Mouse (Mus musculus) c-Kit-positive CD71-negative TER-119-negative erythroid progenitor cells, embryonic 14.5 days (primary cell): ENCODE results near the gene Tedc1.

Source experiments
- DNase-seq: peaks from one replicate; pipeline ENCODE4 v3.0.0-alpha.2; 2013; ENCODE audit warnings: low read depth

Tedc1 gene

DNA sequence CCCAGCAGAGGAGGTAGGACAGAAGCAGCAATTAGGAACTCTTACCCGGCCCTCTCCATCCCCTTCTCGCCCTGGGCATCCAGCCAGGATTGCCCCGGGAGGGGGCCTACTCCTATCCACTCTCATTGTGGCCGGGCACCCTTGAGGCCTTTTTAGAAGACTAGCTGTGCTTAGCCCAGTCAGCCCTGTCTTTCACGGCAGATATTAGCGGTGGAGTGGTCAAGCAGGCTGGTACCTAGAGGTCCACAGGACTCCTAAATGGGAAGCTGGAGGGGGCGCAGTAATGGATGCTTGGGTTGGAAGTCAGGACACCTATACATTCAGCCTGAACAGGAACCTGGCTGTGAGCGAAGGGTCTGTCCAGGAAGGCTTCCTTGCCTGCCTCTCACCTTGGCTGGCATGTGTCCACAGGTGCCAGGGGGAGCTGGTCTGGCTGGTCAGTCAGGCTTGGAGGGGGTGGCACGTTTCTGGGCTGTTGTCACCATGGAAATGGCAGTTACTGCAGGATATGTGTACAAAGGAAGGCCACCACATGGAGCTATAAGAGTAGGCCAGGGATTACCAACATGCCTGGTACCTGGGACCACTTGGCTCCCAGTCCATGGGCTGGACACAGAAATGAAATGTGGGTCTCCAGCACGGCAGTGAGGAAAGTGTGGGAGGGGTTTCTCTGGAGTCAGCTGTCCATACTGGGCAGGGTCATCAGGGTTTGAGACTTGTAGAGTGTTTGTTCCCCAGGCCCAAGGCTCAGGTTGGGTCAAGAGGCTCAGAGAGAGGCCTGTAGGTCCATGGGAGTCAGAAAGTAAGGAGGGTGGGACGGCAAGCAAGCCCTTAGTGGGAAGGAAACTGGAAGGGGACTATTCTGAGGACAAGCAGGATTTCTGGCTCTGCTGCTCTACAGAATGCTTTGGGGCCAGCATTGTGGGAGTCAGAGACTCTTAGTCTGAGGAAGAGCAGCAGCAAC is 17.0 kb upstream of the Tedc1 start:
- no peak for DNase-seq

DNA sequence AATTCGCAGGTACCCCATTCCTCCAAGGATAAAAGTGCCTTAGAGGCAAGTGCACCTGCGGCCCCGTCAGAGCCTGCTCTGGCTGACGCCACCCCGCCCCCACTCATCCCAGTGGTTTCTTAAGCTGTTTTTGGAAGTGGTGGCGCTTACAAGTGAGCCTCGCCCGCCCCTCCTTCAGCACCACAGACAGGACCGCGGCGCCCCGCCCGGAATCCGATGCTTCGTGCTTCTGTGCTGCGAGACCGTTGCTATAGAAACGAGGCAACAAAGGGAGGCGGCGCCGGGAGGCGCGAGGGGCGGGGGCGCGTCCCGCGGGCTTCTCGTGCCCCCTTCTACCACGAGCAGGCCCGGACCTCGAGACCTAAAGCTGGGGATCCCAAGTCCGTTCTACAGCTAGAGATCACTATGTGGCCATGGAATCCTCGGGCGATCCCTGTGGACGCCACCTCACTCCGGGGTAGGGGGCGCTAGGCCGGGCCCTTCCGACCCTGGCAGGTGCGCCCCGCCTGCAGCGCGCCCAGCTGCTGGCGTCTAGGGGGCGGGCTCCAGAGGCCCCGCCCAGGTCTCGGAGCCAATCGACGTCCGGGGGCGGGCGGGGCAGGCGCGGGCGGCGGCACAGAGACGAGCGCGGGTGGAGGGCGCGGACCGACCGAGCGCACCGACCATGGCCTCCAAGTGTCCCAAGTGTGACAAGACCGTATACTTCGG is 16.2 kb upstream of the Tedc1 start, which contains the start of gene Crip2:
Gene Crip2, plus strand, starts transcription at position 329 of the 708 bp plus-strand sequence.
- no peak for DNase-seq

DNA sequence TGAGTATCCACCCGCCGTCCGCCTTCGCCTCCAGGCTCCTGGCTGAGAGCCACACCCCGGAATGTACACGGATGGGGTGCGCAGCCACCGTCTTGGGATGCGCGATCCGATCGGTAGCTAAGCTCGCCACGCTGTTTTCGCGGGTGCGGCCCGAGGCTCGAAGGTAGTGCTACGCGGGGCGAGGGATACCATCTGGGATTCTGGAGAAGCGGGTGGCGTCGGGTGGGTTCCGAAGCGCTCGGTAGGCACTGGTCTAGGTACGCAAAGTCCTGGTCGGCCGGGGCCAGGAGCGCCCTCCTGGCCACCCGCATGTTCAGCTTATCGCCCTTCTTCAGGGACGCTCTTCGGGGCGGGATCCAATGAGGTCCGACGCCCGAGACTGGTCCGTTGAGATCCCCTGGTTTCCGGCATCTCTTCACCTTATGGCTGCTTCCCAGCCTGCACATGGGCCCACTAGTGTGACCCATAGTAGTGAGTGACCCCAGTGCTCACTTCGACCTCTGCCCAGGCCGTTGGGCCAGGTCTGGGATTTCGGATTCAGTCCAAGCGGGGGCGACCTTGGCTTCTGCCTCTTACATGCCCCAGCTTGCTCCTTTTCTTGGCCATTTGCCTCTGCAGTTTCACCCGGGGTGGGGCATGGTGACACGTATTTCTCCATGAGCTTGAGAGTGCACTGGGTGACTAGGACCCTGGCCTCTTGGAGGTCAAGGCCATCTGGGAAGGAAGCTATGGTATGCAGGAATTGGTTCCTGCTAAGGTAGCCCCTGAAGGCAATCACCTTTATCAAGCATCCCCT is 15.4 kb upstream of the Tedc1 start:
- DNase-seq, result no peak

DNA sequence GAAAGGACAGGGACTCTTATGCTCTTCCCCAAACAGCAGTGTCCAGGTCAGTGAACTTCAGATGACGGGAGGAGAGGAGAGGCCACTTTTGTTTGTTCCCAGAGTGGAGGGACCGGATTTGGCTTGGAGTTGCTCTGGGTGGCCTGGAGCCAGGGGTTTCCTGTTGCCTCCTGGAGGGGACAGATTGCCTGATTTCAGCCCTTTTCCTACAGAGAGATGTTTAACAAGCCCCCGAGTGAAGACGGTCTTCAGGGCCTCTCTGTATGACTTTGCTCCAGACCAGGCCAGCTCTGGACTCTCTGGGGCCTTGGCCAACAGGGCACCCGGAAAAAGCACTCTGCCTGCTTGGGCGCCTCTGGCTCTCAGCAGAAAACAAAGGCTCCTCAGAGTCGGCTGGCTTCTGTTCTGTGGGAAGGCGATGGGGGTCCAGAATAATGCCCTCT is 14.7 kb upstream of the Tedc1 start:
- DNase-seq, result no peak

DNA sequence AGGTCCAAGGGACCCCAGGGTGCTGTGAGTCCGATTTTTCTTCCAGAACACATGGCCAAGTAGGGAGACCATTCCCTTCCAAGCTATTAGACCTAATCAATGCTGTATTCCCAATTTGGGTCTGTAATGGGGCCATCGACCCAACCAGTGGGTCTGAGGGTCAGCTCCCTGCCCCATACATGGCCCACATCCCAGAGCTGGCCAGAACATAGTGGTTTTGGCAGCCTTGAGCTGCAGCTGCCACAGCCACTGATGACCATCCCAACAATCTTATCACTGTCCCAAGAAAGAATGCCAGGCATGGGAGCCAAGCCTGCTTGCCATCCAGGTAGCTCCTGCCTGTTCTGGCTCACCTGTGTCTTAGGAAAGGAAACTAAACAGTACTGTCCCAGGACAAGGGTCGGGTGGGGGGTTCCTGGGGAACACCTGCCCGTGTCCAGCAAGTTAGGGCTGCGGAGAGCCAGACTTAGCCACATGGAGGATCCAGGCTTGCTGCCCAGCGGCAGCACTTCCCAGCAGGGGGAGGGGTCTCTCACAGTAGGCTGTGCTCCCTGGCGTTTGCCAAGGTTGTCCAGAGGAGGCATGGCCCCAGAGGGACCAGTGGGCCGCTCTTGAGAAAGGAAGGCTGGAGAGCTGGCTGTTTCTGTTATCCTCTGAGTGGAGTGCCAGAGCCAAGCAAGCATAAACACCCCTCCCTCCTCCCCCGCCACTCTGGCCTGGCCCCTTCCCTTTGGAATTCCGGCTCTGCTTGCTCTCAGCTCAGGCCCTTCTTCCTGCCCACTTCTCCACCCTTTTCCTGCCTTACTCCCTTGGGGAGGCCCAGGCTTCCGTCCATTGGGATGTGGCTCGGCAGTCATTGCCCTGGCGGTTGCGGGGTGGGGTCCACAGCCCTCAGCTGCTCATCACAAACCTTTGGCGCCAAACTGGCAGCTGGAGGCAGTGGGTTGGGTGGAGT is 13.9 kb upstream of the Tedc1 start:
- no peak for DNase-seq

DNA sequence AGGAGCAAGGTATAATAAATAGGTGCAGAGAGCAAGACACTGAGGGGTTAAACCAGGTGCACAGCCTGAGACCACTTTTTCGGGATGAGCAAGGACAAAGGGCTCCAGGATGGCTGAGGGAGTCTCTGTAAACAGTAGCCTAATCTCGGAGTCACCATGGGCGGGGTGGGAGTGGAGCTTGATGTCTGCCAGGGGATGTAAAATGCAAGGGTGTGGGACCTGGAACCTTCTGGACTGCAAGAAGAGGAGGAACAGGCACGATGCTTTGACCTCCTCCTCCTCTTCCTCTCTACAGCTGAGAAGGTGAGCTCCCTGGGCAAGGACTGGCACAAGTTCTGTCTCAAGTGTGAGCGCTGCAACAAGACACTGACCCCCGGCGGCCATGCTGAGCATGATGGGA is 13.1 kb upstream of the Tedc1 start:
- DNase-seq, result no peak

DNA sequence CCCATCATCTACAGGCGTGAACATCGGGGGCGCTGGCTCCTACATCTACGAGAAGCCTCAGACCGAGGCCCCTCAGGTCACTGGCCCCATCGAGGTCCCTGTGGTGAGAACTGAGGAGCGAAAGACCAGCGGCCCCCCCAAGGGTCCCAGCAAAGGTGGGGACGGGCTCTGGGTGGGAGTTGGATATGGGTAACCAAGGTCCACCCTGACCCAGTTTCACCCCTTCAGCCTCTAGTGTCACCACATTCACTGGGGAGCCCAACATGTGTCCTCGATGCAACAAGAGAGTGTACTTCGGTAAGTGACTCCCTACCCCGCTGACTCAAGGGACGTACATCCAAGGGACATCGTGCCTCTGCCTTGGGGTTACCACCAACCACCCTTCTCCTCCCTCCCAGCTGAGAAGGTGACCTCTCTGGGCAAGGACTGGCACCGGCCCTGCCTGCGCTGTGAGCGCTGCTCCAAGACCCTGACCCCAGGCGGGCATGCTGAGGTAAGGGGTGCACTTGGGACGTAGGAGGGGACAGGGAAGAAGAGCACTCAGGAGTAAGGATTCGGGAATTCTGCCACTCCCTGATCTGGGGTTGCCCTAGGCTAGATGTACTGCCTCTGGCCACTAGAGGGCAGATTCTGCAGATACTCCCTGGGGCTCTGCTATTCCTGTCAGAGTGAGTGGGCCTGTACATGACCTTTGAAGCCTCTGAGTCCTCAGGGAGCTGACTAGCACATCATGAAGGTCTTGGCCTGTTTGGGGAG is 12.0 kb upstream of the Tedc1 start:
- no peak for DNase-seq

DNA sequence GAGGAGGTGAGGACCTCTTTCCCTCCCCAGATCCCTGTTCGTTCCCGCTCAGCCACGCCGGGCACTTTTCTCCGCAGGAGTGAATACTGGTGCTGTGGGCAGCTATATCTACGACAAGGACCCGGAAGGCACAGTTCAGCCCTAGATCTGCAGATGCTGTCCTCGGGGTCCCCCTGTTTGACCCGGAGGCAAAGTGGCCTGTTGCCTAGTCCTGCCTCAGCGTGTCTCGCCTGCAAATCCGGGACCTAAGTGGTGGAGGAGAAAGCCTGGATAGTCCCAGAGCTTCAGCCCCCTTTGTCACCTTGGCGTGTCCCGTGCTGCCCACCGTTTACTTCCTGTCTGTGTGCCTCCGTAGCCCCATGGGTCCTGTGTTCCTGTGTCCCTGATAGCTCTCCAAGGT is 11.3 kb upstream of the Tedc1 start:
- DNase-seq, result no peak

DNA sequence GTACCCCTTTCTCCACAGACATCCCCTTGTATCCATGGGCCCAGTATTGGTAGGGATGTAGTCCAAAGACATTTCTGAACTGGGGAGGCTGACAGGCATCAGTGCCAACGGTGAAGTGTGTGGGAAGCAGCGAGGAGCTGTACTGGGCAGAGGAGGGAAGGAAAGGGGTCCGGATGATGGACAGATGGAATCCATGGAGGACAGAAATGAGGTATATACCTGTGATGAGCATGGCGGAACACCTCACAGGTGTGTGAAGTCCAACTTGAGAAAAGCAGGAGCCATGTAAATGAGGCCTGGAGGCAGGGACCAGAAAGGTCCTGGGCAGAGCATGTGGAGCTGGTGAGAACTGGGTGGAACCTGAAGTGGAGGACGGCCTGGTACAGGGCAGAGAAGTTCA is 10.6 kb upstream of the Tedc1 start:
- DNase-seq, result no peak

DNA sequence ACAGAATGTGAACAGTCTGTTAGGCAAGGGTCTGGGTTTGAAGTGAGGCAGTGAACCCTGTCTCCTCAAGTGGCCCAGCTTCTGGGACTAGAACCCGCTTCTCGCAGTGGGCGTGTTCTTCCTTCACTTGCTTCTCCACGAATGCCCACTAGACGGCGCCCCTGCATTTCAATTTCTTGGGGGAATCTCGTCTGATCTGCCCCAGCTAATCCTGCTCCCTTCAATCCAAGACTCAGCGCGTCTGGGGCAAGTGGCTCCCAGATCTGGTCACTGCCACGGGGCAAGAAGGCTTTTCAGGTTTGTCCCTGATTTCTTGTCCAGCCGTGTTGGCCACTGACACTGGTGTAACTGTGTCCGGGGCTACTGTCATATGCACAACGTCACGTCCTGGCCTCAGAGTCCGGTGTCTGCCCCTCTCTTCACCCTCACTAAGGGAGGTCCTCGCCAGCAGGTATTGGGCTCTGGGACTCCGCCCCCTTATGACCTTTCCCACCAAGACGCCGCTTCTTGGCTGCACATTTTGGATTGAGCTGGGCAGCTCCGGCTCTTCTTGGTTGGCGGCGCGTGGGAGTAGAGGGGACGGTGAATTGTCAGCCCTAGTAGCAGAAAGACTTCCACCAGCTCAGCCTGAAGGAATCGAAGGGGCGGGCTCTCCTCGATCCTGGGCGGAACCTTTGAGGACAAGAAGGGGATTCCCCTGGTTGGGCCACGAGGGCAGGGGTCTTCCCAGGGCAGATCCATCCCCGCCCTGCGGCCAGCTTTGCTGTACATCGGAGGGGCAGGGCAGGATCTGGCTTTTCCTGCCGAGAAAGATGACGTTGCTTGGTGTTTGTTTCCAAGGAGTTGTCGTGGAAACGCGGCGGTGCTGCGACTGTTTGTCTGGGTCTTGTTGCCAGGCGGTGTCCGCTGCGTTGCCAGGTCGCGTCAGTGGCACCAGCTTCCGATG is 9.8 kb upstream of the Tedc1 start, which contains the start of gene Crip1:
Gene Crip1, plus strand, starts transcription at position 205 of the 946 bp plus-strand sequence.
- DNase-seq, result peak; percentile 79

DNA sequence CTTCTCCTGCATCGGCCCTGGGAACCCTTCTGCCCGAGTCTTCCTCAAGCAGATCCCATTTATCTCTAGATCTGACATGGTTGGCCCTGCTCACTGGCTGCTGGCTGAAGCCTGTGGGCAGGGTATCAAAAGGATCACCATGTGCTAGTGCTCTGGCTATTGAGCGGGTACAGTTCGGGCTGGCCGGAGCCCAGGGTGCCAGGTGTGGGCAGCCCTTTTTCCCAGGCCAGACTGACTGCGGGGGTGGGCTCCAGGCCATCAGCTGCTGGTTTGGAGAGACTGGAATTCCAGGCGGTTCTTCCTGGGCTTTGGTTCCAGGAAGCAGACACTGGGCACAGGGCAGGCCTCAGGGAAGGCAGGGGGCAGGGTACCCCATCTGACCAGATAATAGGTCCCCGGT is 8.7 kb upstream of the Tedc1 start:
- no peak for DNase-seq

DNA sequence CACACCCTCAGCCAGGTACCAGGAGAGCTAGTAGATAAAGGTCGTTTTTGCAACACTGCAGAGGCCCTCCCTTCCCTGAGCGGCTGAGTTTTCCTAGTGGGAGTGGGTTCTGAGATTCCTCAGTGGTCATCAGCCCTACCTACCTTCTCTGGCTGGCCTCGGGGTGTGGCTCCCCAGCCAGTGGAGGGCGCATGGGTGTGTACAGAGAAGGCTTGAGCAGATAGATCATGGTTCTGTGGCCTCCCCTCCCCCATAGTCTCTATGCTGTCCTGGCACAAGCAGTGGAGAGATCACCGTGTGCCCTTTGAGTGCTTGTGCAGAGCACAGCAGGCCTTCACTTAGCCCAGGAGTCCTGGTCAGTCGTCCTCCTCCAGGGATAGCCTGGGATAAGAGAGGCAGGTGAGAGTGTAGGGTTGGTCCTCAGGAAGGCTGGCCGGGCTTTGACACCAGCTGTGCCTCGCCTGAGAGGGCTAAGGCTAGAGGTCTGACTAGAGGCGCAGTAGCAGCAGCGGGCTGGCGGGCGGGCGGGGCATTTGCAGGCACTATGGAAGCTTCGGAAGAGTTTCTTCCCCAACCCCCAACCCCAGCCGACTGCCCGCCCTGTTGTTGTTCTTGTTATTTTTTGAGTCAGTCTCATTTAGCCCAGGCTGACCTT is 7.7 kb upstream of the Tedc1 start:
- no peak for DNase-seq

DNA sequence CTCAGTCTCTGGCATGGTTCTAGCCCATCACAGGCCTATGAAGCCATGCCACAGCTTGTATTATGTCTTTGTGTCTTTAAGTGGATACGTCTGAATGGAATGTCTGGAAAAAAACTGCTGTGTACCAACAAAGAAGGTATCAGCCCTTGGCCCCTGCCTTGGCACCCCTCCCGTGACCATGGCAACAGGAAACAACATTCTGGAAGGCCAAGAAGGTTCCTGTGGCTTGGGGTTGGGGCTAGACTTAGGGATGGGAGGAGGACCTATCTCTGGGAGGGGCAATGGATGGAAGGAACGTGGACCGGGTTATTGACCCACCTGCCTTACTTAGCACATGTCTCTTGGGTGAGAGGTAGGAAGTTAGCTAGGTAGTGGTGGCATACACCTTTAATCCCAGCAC is 6.9 kb upstream of the Tedc1 start:
- DNase-seq, result no peak

DNA sequence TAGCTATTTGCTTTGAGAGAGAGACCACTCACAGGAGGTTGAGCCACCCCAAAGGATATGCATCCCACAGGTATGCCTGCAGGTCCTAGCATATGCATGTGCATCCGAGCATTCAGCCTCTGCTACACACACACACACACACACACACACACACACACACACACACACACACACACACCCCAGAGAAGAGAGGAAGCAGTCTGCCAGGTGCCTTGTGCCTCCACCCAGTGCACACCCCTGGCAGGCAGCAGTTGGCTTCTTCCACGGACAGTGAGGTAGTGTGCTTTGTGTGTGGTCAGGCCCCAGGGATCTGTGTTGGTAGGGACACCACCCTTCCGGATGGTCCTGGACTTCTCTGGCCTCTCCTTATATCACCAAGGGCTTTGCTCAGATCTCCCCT is 6.3 kb upstream of the Tedc1 start:
- no peak for DNase-seq

DNA sequence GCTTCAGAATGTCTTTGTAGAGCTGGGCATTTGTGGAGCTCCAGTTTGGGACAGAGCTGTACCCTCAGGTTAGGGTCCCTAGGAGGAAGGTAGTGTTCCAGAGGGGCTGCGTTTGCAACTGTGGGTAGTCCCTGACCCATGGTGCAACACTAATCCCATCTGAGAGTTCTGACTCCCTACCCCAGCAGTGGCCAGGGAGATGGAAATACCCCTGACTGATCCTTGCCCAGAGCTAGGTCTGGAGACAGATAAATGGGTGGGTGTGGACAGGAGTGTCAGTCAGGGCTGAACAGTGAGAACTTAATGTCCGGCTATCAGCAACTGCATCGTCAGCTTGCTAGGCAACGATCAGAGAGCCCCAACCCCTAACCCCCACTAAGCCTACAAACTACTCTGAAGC is 5.6 kb upstream of the Tedc1 start:
- no peak for DNase-seq

DNA sequence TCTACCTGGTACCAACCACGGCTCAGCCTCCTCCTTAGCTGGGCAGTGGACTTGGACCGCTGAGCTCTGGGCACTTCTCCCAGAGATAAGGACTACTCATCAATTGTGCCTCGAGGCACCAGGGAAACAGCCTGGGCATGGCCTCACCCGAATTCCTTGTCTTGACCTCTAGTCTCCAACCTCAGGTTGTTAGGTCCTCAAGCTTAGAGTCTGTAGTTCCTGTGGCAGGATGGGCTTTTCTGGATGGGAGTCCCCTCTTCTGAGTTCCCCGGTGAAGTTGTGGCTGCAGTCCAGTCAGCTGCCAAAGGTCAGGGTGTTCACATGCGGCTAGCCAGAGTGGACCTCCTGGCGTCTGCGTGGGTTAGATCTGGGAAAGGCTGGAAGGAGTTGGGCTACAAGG is 5.2 kb upstream of the Tedc1 start:
- DNase-seq, result no peak

DNA sequence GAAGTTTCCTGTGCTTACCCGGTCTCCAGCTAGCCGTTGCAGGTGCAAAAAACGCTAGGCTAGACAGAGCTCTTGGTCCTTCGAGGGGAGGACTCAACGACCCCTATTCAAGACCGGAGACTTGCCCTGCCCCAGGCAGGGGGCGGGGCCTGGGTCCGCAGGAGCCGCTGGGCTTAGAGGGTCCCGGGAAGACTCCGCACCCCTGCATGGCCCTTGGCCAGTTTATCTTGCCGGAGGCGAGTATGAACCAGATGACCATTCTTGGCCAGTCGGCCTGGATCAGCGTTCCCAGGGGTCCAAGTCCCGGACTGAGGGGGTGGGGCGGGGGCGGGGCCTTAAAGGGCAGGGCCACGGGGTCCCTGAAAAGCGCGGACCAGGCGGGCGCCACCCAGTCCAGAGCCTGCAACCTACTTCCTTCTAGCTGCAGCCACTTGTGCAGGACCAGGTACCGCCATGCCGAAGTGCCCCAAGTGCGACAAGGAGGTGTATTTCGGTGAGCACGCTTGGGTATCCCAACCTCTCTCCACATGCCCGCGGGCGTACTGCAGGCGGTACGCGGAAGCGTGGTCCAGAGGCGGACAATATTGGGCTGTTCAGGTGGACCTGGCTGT is 4.5 kb upstream of the Tedc1 start:
- no peak for DNase-seq

DNA sequence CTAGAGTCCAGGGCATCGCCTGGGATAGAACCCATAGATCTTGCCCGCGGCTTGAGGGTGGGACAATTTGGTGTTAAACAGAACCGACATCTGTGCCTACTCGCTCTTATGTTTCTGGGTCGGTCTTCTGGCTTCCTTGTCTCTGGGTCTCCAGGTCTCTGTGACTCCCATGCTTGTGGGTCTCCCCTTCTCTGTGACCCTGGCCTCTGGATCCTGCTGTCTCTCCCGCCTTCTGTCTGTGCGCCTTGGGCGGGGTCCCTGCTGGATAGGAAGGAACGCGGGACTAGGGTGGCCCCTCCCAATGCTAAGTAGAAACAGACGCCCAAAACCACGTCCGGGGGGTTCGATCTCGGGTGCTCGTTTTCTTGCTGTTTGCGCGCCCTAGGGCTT is 4.0 kb upstream of the Tedc1 start:
- DNase-seq, result no peak
